Mouse (Mus musculus): ENCODE measurements around the gene Flywch1. TPM values are rescaled to one million over a fixed set of nuclear protein-coding genes. Genes with fewer than 3 reads are reported as not detected.
"Not testable (repeated sequence)": the region's sequence is repeated elsewhere in the genome, so short reads cannot be mapped to it uniquely, and the experiment has no call there.

Flywch1 gene
- polyA plus RNA-seq, 1 experiment from 2014 or later = 224 TPM

- H3K9me3 ChIP-seq = no peaks in the 10 kb centered on the region
- 6% methylated on average over 12 of the region's 12 CpGs for WGBS
- no peak overlapping the region for H3K27ac ChIP-seq
- peaks cover 5% of the 10 kb centered on the region; the same call in 1 of the 2 replicates for H3K36me3 ChIP-seq
- peaks cover 18% of the 10 kb centered on the region for H3K4me1 ChIP-seq (replicated peaks)
- ATAC-seq (ENCODE audit: low FRiP score) = no peak
- H3K4me2 ChIP-seq = no peak overlapping the region
- no peaks in the 10 kb centered on the region for H3K27me3 ChIP-seq
- H3K9ac ChIP-seq = 0 out of 2 replicates have a peak overlapping the region, but pooled peaks have one; percentile 6
- no peak overlapping the region for H3K4me3 ChIP-seq
Measured at GRCm38 (mm10) chr17:23774090-23774489, 2.7 kb upstream of the Flywch1 start.

GRCm38 (mm10) chr17:23773676-23774075 is 2.3 kb upstream of the Flywch1 start:
- H3K36me3 ChIP-seq = peaks cover 6% of the 10 kb centered on the region
- no peaks in the 10 kb centered on the region for H3K27me3 ChIP-seq
- 0 out of 2 replicates have a peak overlapping the region, but pooled peaks have one; percentile 19 for H3K9ac ChIP-seq
- no peaks in the 10 kb centered on the region for H3K9me3 ChIP-seq
- no peak overlapping the region for H3K4me3 ChIP-seq
- H3K4me2 ChIP-seq = no peak overlapping the region
- H3K27ac ChIP-seq = no peak overlapping the region
- H3K4me1 ChIP-seq (replicated peaks) = peaks cover 22% of the 10 kb centered on the region
- 75% methylated on average over 6 of the region's 6 CpGs for WGBS
- ATAC-seq (ENCODE audit: low FRiP score) = no peak

DNA sequence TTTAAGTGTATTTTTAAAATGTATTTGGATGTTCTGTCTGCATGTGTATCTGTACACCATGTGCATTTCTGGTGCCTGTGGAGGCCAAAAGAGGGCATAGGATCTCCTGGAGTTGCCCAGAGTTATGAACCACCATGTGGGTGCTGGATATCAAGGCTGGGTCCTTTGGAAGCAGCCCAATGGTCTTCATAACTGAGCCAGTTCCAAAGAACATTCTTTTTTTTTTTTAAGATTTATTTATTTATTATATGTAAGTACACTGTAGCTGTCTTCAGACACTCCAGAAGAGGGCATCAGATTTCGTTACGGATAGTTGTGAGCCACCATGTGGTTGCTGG is 786 bp upstream of the Flywch1 start:
- Histone ChIP-seq H3K4me3 (peak overlapping the region; percentile 93), H3K27ac (peak overlapping the region; percentile 94; the same call in 1 of the 2 replicates), H3K4me2 (peak overlapping the region; percentile 71), H3K4me1 (replicated peaks) (peaks cover 23% of the 10 kb centered on the region), H3K36me3 (peaks cover 17% of the 10 kb centered on the region)
- not testable (repeated sequence) for H3K9ac ChIP-seq; ATAC-seq (ENCODE audit: low FRiP score); H3K27me3 ChIP-seq; H3K9me3 ChIP-seq
- WGBS = 76% methylated on average over 2 of the region's 2 CpGs

- no peaks in the 10 kb centered on the region for H3K27me3 ChIP-seq
- peak overlapping the region; percentile 94 for H3K27ac ChIP-seq
- H3K9ac ChIP-seq = peak overlapping the region; percentile 97
- no peaks in the 10 kb centered on the region for H3K9me3 ChIP-seq
- peak overlapping the region; percentile 93 for H3K4me3 ChIP-seq
- H3K36me3 ChIP-seq = peaks cover 18% of the 10 kb centered on the region
- under 1% methylated on average over 19 of the region's 19 CpGs for WGBS
- peak overlapping the region; percentile 71 for H3K4me2 ChIP-seq
- H3K4me1 ChIP-seq (replicated peaks) = peaks cover 23% of the 10 kb centered on the region
- no peak; the same call in 1 of the 2 replicates for ATAC-seq (ENCODE audit: low FRiP score)
Measured at GRCm38 (mm10) chr17:23770896-23771283, 512 bp downstream of the Flywch1 start.

- Histone ChIP-seq H3K4me3 (peak overlapping the region; percentile 93), H3K9me3 (no peaks in the 10 kb centered on the region), H3K4me1 (replicated peaks) (peaks cover 23% of the 10 kb centered on the region), H3K9ac (peak overlapping the region; percentile 97), H3K4me2 (peak overlapping the region; percentile 71), H3K36me3 (peaks cover 18% of the 10 kb centered on the region), H3K27me3 (no peaks in the 10 kb centered on the region), H3K27ac (peak overlapping the region; percentile 94)
- no peak for ATAC-seq (ENCODE audit: low FRiP score)
- WGBS = 7% methylated on average over 2 of the region's 2 CpGs
Measured at GRCm38 (mm10) chr17:23770493-23770892, 909 bp downstream of the Flywch1 start.

DNA sequence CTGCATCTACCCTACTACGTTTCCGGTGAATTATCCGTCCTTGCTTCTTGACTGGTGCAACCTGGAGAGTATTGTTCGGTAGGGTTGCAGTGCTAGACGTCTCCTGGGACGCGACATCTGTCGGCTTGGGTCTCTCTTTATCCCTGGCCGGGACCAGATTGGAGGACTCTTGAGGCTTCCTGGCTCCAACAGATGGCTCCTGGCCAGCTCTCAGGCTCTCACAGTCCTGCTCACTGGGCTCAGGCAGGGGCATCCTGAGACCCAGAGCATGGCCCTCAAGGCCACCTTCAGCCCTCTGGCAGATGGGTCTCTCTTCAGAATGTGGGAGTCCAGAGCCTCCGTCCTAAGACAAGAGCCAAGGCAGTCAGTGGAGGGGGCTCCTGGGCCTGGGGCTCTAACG is 8.4 kb downstream of the Flywch1 start:
- peaks cover 67% of the 10 kb centered on the region for H3K36me3 ChIP-seq
- ATAC-seq (ENCODE audit: low FRiP score) = no peak
- WGBS = 86% methylated on average over 11 of the region's 11 CpGs

GRCm38 (mm10) chr17:23761155-23761554 is 10.2 kb downstream of the Flywch1 start:
- Histone ChIP-seq H3K27me3 (no peaks in the 10 kb centered on the region), H3K36me3 (peaks cover 77% of the 10 kb centered on the region), H3K4me3 (no peak overlapping the region), H3K4me1 (replicated peaks) (0 out of 2 replicates have a peak, but pooled peaks cover 3% of the 10 kb centered on the region), H3K27ac (no peak overlapping the region), H3K9me3 (no peaks in the 10 kb centered on the region), H3K9ac (no peak overlapping the region), H3K4me2 (no peak overlapping the region)
- 95% methylated on average over 3 of the region's 3 CpGs for WGBS
- ATAC-seq (ENCODE audit: low FRiP score) = no peak

More for the DNA sequence above, 8.4 kb downstream of the Flywch1 start:
- Histone ChIP-seq H3K27ac (no peak overlapping the region), H3K4me2 (no peak overlapping the region), H3K4me3 (no peak overlapping the region), H3K9me3 (no peaks in the 10 kb centered on the region), H3K4me1 (replicated peaks) (0 out of 2 replicates have a peak, but pooled peaks cover 3% of the 10 kb centered on the region), H3K9ac (no peak overlapping the region), H3K27me3 (no peaks in the 10 kb centered on the region)

GRCm38 (mm10) chr17:23760231-23760630 is 11.2 kb downstream of the Flywch1 start:
- Histone ChIP-seq H3K27me3 (no peaks in the 10 kb centered on the region), H3K4me3 (no peak overlapping the region), H3K36me3 (peaks cover 86% of the 10 kb centered on the region), H3K9ac (no peak overlapping the region), H3K4me1 (replicated peaks) (0 out of 2 replicates have a peak, but pooled peaks cover 3% of the 10 kb centered on the region), H3K9me3 (no peaks in the 10 kb centered on the region), H3K27ac (no peak overlapping the region), H3K4me2 (no peak overlapping the region)
- ATAC-seq (ENCODE audit: low FRiP score) = no peak
- 93% methylated on average over 9 of the region's 9 CpGs for WGBS

DNA sequence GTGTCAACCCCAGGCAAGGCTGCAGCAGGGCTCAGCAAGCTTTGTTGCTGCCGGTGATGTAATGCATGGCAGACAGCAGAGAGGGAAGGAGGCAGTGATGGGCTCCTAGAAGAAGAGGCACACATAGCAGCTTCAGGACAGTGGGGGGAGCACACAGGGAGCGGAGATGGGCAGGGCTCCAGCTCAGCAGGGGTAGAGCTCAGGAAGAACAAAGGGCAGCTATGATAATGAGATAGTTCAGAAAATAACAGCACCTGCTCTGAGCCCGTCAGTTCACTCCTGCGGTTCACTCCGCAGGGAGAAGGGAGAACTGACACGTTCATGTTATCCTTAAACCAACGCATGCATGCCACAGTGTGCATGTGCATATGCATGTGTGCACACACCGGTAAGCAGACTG is 12.6 kb downstream of the Flywch1 start:
- peaks cover 93% of the 10 kb centered on the region for H3K36me3 ChIP-seq
- no peak overlapping the region for H3K4me3 ChIP-seq
- no peaks in the 10 kb centered on the region for H3K4me1 ChIP-seq (replicated peaks)
- H3K4me2 ChIP-seq = no peak overlapping the region
- no peak overlapping the region for H3K27ac ChIP-seq
- no peaks in the 10 kb centered on the region for H3K27me3 ChIP-seq
- no peak for ATAC-seq (ENCODE audit: low FRiP score)
- H3K9ac ChIP-seq = no peak overlapping the region
- 62% methylated on average over 8 of the region's 8 CpGs for WGBS
- H3K9me3 ChIP-seq = no peaks in the 10 kb centered on the region

GRCm38 (mm10) chr17:23757581-23757980 is 13.8 kb downstream of the Flywch1 start:
- Histone ChIP-seq H3K27me3 (no peaks in the 10 kb centered on the region), H3K9me3 (no peaks in the 10 kb centered on the region), H3K4me2 (no peak overlapping the region), H3K27ac (no peak overlapping the region), H3K4me3 (no peak overlapping the region), H3K4me1 (replicated peaks) (no peaks in the 10 kb centered on the region), H3K9ac (no peak overlapping the region), H3K36me3 (peaks cover 99% of the 10 kb centered on the region)
- no peak for ATAC-seq (ENCODE audit: low FRiP score)
- WGBS = 98% methylated on average over 9 of the region's 9 CpGs

DNA sequence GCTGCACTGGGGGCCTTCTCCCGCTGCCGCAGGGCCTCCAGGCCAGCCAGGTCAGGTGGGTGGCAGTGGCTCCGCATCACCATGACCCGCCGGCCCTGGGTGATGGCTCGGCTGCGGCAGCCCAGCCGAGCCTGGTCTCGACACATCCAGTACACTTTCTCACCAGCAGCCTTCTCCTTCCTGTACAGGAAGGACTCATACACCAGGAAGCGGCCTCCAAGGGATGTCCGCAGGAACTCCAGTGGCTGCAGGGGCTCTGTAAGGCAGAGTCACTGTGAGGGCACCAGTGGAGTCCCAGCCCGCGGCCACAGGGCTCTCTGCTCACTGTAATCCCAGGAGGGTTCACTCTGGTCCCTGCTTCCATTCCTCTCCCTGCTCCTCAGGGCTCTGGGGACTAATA is 15.7 kb downstream of the Flywch1 start:
- no peaks in the 10 kb centered on the region for H3K27me3 ChIP-seq
- H3K27ac ChIP-seq = no peak overlapping the region
- H3K4me2 ChIP-seq = no peak overlapping the region
- H3K4me3 ChIP-seq = no peak overlapping the region
- no peaks in the 10 kb centered on the region for H3K4me1 ChIP-seq (replicated peaks)
- no peaks in the 10 kb centered on the region for H3K9me3 ChIP-seq
- H3K36me3 ChIP-seq = peaks cover 97% of the 10 kb centered on the region
- H3K9ac ChIP-seq = no peak overlapping the region
- 96% methylated on average over 13 of the region's 13 CpGs for WGBS
- ATAC-seq (ENCODE audit: low FRiP score) = no peak

GRCm38 (mm10) chr17:23749400-23750191 is 21.8 kb downstream of the Flywch1 start:
- ATAC-seq (ENCODE audit: low FRiP score) = no peak
- WGBS = 84% methylated on average over 11 of the region's 11 CpGs
- H3K4me2 ChIP-seq = no peak overlapping the region
- peaks cover 42% of the 10 kb centered on the region for H3K27me3 ChIP-seq
- H3K27ac ChIP-seq = no peak overlapping the region
- no peak overlapping the region for H3K9ac ChIP-seq
- no peak overlapping the region for H3K4me3 ChIP-seq
- H3K4me1 ChIP-seq (replicated peaks) = peaks cover 19% of the 10 kb centered on the region
- no peaks in the 10 kb centered on the region for H3K9me3 ChIP-seq
- H3K36me3 ChIP-seq = peaks cover 41% of the 10 kb centered on the region

Data from hindbrain, embryonic 13.5 days (tissue).